Mouse (Mus musculus) brain, embryonic 18.5 days (tissue): Measurements from ENCODE around the gene Bicc1.
"Not testable (repeated sequence)": the region's sequence is repeated elsewhere in the genome, so short reads cannot be mapped to it uniquely, and the experiment has no call there.

Source experiments
- DNase-seq: peaks from one replicate; pipeline ENCODE4 v3.0.0-alpha.2; 2012; ENCODE audit warnings: low read depth, low spot score

Gene Bicc1

DNA sequence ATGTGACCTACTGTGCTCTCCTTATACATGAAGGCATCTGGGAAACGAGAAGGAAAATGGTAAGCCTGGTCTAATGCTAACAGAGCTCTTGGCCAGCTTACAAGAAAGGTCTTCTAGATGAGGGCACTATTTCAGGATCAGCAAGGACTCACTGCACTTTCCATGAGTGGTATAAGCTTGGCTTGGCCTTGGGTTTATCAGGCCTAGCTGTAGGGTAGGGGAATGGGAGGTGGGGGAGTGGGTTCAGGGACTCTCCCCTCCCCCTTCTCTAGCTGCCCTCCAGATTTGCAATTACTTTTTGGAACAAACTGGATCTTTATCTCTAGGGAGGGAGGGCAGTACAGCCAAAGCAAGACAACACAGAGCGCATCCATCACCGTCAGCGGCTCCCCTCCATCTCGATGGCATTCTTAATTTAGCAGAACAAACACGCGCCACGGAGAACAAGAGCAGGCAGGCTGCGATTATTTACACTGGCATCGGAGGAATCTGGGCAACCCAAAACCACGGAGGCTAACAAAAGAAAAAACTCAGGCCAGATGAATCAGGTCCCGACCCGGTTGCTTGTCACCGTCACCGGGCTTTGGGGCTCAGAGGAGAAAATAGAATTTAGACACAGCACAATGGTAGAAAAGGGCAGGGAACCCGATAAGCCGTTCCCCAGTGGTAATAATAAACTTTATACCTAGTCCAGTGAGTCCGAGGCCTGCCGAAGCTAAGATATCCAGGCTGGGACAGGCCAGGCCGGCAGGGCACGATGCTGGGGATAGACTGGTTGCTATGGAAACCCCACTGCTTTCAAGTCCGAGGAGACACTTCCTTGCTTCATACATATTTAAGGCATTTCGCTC is 210.0 kb downstream of the Bicc1 start:
- peak; percentile 42 for DNase-seq

DNA sequence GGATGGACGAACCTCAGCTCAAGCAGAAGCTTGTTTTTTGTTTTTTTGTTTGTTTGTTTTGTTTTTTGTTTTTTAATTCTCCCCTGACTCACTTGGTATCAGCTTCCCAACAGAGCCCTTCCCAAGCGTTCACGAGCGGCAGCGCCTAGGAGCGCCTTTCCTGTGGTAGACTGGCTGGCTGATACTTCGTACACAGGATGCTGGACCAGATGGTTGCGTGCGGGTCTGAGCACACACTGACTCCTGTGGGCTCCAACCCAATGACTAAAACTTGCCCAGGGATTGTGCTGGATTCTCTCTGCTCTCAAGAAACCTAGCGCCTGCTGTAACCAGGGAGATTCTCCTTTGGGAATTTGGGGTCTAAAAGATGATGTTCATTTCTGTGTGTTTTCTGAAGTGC is 211.2 kb downstream of the Bicc1 start:
- no peak for DNase-seq

DNA sequence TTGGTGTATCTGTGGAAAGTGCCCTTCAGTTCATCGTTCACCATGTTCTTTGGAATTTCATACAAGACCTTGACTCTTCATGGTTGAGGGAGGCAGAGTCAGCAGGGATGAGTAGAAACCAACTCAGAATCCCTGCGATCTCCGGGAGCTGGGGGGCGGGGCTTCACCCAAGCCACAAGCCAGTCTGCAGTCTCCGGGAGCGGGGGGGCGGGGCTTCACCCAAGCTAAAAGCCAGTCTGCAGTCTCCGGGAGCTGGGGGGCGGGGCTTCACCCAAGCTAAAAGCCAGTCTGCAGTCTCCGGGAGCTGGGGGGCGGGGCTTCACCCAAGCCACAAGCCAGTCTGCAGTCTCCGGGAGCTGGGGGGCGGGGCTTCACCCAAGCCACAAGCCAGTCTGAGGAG is 213.4 kb downstream of the Bicc1 start:
- not testable (repeated sequence) for DNase-seq

DNA sequence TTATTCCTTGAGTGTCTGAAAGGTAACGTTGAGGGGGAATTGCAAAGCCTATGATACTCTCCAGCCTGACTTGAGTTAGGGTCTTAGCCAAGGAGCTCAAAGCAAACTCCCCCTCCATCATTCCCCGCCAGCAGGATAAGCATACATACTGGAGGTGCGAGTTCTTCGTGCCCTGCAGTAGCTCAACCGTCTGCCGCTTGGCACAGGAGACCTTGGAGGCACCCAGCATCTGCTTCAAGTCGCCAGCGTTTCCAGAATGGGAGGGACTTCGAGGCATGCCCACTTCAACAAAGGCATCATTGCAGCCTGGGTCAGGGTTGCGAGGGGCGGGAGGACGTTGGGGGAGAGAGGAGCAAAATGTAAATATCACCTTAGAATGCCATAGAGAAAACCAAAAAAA is 214.4 kb downstream of the Bicc1 start:
- DNase-seq = no peak

DNA sequence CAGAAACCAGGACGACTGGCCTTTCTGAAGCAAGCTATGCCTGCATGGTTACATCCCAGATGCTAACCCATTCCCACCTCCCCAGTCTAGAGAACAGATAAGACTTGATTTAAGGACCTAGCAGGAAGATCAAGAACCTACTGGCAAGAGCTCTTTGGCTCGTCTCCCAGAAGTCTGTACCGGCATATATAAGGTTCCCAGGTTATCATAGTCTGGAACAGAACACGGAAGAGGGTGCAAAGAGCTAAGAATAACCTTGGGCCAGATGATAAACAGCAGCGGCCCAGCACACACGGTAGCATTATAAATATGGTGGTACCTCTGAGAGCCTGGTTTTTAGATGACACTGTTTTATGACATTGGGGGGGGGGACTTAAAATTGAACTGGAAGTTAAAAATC is 217.9 kb downstream of the Bicc1 start:
- DNase-seq = no peak

DNA sequence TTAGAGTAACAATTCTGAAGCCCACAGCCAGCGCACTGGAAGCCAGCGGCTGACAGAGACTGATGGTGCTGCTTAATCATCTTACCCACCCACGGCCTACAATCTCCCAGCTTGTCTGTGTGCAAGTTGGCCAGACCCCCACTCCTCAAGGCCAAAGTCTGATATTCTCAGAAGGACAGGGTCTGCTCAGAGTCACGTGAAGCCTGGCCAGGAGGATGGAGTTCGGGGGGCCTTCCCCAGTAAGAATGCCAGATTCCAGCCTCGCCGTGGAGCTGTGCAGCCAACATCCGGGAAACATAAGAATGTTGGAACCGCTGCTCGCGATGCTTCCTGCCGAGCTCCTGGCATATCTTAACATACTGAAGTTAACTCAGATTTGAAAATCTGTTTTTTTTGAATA is 219.7 kb downstream of the Bicc1 start:
- DNase-seq = no peak

DNA sequence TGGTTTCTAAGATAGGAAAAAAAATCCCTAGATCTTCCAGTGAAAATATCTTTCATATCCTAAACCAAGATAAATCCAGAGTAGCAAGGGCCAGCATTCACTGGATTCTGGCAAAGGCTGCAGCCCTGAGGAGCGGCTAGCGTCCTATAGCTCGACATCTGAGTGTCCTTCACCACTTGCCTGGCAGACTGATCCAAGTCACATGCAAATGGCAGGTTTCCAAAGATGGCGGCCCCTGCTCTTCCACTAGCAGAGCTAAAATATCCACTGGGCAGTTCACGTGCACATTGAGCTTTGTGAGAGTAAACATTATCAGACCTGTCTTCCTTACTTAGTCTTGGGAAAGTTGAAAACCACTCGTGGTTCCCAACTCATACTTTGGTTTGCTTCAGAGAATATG is 222.1 kb downstream of the Bicc1 start:
- no peak for DNase-seq

DNA sequence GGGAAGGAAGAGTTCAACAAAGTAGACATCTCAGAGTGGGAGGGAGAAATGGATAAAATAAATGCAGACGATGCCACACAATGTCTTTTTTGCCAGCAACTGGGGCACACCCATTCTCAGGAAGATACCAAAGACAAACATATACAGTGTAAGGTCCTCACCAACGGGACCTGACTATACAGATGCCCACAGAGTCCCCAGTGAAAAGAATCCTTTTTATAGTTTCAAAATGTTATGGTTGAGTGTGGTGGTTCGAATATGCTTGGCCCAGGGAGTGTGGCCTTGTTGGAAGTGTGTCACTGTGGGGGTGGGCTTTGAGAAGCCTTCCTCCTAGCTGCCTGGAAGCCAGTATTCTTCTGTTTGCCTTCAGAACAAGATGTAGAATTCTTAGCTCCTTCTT is 223.5 kb downstream of the Bicc1 start:
- no peak for DNase-seq

DNA sequence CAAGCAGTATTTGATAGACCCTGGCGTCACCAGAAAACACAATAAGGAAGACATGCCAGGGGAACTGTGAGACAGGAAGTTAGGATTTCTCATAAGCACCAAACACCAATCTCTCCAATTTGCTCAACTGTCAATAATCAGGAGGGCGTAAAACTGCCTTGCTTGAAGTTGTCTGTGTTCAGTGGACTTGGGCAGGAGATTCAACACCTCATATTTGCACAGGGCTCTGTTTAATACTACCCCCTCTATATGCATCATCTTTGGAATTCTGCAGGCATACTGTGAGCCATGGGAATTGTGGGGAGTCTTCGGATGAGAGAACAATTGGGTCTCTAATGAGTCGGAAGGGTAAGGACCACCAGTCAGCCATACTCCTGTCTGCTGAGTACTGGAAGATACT is 233.4 kb downstream of the Bicc1 start:
- no peak for DNase-seq

DNA sequence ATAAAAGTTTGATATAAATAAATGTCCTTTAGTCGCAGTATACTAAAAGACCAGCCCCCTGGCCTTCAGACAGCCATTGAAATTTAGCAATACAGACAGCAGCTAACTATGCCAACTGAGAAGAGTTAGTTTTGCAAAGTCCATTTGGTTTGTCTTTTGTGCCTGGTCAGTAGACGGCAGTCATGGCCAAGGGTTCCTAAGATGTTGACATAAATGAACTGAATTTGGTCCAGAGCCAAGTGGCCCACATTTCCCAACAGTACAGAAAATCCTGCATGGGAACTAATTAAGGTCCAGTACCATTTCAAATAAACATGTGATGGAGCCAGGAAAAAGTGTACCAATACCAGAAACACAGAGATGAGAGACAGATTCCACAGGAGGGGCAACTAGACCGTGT is 235.2 kb downstream of the Bicc1 start:
- no peak for DNase-seq

DNA sequence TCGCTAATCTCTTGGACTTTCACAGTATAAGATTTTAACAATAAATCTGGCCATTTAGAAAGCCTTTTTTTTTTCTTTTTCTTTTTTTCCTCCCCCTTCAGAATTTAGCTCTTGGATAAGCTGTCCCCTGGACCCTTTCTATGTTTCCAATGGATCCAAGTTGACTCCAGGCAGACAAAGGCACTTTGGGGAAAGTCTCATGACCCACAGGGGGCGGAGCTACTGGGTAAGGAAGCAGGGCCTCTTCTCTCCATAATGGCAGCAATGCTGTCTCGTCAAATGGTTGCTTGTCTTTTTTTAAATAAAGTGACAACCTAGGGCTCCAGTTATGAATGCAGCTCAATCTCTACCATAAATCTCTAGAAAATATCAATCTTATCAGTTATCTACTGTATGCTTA is 235.6 kb downstream of the Bicc1 start:
- DNase-seq = no peak

DNA sequence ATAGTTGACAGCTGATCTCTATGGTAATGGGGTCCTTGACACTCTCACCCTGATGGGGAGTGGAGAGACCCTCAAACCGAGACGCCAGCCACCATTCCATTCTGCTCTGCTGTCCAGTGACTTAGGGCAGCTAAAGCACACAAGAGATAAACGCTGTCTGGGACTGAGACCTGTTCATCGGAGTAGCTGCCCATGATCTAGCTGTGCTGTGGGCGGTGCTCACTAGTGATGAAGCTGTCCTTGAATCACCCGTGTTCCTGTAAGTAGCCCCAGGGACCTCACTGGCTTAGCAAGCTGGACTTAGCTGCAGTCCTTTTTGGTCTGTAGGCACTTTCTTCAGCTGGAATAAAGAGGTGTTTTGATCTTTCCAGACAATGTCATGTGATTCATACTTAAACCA is 238.0 kb downstream of the Bicc1 start:
- DNase-seq = no peak

DNA sequence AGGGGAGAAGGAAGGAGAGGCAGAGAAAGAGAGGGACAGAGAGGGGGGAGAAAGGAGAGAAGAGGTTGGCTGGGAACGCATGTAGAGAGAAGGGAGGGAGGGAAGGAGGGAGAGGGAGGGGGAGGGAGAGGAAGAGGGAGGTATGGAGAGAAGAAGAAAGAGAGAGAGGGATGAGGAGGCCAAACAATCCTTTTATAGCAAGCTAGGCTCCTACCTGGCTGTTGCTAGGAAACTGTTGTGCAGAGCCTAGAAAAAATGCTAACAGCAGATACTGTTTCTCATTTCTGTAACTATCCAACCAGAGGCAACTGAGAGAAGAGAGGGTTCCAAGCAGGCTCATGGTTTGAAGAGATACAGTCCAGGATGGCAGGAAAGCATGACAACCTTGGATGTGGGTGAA is 239.6 kb downstream of the Bicc1 start:
- DNase-seq = no peak

DNA sequence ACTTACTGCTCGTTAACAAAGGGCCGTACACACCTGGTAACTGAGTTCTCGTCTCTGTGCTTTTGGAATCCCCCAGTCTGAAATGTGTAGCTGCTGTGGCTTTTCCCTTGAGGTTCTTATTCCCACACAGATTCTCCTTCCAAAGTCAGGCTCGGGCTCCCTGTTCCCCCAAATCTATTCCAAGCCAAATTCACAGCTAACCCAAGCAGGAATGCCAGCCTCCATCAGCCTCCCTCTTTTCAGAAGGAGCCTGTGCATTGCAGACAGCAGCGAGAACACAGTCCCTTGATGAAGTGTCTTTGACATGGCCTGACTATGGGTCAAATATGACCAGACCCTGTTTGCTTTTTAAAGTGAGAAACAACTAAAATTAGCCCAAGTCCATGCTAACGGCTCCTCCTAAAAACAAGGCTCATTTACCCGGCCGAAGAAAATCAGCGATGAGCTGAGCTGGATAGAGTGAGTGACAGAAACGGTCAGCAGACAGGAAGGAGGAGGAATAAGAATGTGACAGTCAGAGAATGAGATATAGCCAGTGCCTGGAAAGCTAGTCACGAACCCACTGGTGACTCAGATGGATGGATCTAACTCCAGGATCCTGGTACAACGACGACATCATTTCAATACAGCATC is 240.4 kb downstream of the Bicc1 start:
- no peak for DNase-seq

DNA sequence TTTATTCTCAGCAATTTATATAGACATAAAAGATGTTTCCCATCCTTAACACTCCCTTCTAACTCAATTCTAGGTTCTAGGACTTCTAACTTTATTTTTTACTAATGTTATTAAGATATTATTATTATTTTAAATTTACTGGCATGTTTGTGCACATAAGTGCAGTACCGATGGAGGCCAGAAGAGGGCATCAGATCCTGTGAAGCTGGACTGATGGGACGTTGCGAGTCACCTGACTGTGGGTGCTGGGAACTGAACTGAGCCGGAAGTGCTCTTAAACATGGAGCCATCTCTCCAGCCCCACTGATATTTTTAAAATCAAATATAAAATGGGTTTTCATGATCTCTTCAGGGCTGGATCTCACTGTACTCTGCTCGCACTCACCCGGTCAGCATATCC is 242.8 kb downstream of the Bicc1 start:
- no peak for DNase-seq

DNA sequence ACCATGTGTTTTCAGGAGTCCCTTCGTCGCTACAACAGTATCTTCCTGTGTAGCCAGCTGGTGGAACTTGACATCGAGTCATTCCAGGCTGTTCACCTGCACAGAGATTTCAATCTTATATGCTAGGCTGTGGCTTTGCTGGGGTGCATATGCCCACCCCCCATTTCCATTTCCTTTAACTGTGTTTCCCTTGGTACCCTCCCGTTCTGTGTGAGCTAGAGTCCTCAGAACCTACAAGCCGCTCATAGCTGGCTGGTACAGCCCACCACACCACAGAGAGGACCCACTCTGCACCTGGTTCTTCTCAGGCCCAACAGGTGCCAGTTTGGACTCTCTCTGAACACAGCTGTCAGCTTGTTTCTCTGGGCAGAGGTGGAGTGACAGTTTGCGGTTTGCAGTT is 244.4 kb downstream of the Bicc1 start:
- no peak for DNase-seq

DNA sequence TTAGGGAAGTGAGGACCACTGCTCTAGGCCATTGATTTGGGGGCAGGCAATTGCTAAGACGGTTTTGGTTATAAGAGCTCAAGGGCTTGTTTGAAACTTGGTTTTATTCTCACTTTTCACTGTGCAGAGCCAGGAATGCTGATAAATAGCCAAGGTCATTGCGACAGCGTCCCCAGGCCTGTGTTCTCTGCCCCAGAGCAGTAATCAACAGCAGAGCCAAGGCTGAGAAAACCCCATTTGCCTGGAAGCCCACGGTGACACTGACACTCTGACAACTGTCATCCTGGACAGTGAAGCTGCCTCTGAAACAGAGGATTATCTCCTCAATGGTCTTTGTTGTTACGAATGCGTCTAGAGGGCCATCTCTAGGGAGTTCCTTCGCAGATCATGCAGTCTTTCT is 255.6 kb downstream of the Bicc1 start:
- DNase-seq = no peak

DNA sequence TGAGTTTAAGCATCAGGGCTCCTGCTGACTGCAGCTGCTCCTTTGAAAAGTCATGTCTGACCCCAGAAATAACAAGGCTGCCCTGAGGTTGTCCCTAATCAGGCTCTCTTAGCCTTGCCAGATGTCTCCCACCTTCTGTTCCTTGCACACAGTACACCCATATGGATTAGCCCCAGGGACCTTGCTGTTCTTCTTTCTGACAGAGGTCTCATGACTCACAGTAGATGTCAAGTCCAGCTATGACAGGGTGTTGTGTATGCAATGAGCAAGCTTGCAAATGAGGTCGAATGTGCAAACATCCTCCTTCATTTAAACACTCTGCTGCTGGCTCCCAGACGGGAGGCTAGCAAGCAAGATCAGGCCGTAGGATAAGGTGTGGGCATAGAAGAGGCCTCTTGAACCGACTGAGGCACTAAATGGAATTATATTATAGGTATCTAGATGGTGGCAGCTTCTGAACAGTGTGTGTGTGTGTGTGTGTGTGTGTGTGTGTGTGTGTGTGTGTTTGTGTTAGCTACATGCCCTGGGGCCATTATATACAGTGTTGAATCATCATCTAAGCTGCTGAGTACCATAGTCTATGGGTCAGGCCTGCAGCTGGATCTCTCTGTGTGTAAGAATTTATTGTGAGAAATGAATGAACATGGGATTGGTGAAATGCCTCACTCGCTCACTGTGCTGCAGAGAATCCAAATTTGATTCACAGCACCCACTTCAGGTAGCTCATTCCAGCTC is 256.6 kb downstream of the Bicc1 start:
- DNase-seq = no peak

DNA sequence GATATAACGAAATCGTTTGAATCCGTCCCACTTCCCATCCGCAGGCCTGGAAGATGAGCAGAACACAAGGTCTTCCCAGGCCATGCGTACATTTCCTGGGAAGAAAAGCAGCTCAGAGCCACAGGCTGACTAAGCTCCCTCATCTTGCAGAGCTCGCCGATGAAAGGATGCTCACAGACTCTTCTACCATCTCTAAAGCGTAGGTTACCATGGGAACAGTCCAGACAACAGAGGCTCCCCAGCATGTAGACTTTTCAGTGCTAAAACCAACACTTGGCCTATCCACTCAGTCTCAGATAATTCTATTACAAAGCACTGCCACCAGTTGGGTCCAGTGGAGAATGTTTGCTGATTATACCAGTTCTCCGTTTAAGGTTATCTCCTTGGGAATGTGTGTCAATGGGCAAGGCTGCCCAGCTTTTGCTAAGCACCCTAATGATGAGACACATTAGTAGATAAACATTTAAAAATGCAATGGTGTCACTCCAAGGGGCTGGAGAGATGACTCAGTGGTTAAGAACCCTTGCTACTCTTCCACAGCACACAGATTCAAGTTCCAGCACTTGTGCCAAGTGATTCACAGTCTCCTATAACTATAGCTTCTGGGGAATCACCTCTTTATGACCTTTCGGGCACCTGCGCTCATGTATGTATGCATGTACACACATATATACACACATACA is 258.2 kb downstream of the Bicc1 start:
- peak; percentile 46 for DNase-seq

DNA sequence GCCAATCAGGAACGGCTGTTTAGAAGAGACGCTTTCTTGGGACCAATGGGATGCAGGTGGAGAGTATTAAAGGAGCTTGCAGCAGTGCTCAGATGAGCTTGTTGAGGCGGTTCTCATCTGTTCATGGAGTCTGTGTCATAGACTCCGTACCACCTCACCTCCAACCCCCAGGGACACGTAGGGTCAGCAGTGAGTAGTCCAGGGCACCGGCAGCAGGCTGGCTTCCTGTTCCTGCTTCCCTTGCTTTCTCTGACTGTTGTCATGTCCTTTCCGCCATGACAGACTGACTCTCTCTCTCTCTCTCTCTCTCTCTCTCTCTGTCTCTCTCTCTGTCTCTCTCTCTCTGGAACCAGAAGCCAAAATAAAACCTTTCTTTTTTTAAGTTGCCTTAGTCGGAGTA is 263.6 kb downstream of the Bicc1 start:
- no peak for DNase-seq

DNA sequence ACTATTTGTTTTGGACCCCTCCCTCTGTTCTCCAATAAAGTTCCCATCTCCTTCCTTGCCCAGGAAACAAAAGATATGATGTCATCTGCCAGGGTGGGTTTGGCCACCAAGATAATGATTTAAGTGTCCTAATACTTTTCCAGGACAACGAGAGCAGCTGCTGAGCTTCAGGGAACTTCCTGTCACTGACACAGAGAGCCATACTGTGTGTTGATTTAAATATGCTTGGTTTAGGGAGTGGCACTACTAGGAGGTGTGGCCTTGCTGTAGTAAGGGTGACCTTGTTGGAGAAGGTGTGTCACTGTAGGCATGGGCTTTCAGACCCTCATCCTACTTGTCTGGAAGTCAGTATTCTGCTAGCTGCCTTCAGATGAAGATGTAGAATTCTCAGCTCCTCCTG is 281.5 kb downstream of the Bicc1 start:
- DNase-seq = no peak

DNA sequence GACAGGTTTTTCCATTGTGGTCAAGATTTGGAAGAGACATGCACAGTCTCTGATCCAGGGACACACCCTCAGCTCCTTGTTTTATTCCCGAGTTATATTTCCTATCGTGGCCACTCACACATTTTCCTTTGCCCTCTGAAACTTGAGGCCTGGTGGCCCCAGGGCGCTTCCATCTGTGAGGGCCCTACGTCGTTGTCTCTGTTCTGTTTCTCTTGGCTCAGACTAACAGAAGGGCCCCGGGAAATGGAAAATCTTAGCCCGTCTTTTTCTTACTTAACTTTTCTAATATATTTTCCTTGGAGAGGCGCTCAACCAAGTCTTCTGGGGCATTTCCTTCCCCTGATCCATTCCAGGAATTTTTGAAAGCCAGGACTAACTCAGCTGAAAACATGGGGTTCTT is 281.9 kb downstream of the Bicc1 start:
- no peak for DNase-seq
